Mouse (Mus musculus) left cerebral cortex, postnatal 10 days (tissue): ENCODE data around the gene Arf1. TPM values are rescaled to one million over a fixed set of nuclear protein-coding genes. Genes with fewer than 3 reads are reported as not detected.
A peak's percentile ranks its signal among the peaks of the same experiment; 100 is the strongest.

Experiments
- DNase-seq, 2 experiments: peaks; one replicate each; pipeline ENCODE4 v3.0.0; 2021 to 2022; ENCODE audit warnings: low spot score in 2 of 2, mixed read lengths in 1 of 2; ENCODE audit errors: extremely low spot score in 1 of 2
- intact Hi-C: fragments of 180-260 bp; cut with DNase I; formaldehyde crosslinking; loops from one replicate; pipeline ENCODE4 v1.15.1; 2025
- total RNA-seq, 2 experiments: library from RNA; stranded (reverse); gene quantifications; 2 replicates each; pipeline ENCODE4 v1.2.3; 2021

Arf1 gene
- total RNA-seq, 2 experiments from 2014 or later = 433 to 443 TPM

- intact Hi-C loops = no loop called here
- peak; percentile 91 to 97 for DNase-seq
Observed at GRCm38 (mm10) chr11:59202081-59202995, 25.7 kb downstream of the Arf1 start, which contains the start of gene Mrpl55. Mrpl55 (plus strand) TSS chr11:59202486.

- no peak for DNase-seq
- intact Hi-C loops = no loop called here
Observed at GRCm38 (mm10) chr11:59201216-59202002, 26.7 kb downstream of the Arf1 start.

GRCm38 (mm10) chr11:59196230-59196629, 31.8 kb downstream of the Arf1 start:
- intact Hi-C loops = no loop called here
- no peak for DNase-seq

GRCm38 (mm10) chr11:59192059-59192386, 36.0 kb downstream of the Arf1 start, which contains the start of gene Guk1:
Guk1 (minus strand) TSS chr11:59192212.
- DNase-seq = no peak
- intact Hi-C loops = no loop called here

GRCm38 (mm10) chr11:59191231-59192058, 36.6 kb downstream of the Arf1 start:
- intact Hi-C loops = no loop called here
- peak; percentile 91 to 95 for DNase-seq

- intact Hi-C loops = loop anchor here (10.0 kb wide), 1 partner anchor 213 kb away; the partner anchor contains the start of gene Trim11
Observed at GRCm38 (mm10) chr11:59187706-59188105, 40.4 kb downstream of the Arf1 start.

GRCm38 (mm10) chr11:59185490-59185889, 42.6 kb downstream of the Arf1 start:
- DNase-seq = no peak
- intact Hi-C loops = loop anchor here (10.0 kb wide), 1 partner anchor 211 kb away; the partner anchor contains the start of gene Trim11

More at GRCm38 (mm10) chr11:59187706-59188105, 40.4 kb downstream of the Arf1 start:
- no peak for DNase-seq

- peak in 1 of 2 experiments; percentile 61 for DNase-seq
- intact Hi-C loops = loop anchor here (10.0 kb wide), 1 partner anchor 209 kb away; the partner anchor contains the start of gene Trim11
Observed at GRCm38 (mm10) chr11:59183821-59184220, 44.2 kb downstream of the Arf1 start.

GRCm38 (mm10) chr11:59182864-59183331, 45.2 kb downstream of the Arf1 start, which contains the start of gene Gjc2:
Gjc2 (minus strand) TSS chr11:59183213.
- intact Hi-C loops = loop anchor here (10.0 kb wide), 1 partner anchor 208 kb away; the partner anchor contains the start of gene Trim11
- DNase-seq = peak in 1 of 2 experiments; percentile 61

GRCm38 (mm10) chr11:59176921-59177320, 51.1 kb downstream of the Arf1 start:
- intact Hi-C loops = no loop called here
- peak in 1 of 2 experiments; percentile 26 for DNase-seq

- peak in 1 of 2 experiments; percentile 25 for DNase-seq
- intact Hi-C loops = no loop called here
Observed at GRCm38 (mm10) chr11:59176475-59176874, 51.6 kb downstream of the Arf1 start.

- intact Hi-C loops = no loop called here
- DNase-seq = no peak
Observed at GRCm38 (mm10) chr11:59174189-59174838, 53.8 kb downstream of the Arf1 start.

- intact Hi-C loops = no loop called here
- DNase-seq = no peak
Observed at GRCm38 (mm10) chr11:59170549-59170948, 57.5 kb downstream of the Arf1 start.

GRCm38 (mm10) chr11:59169807-59170206, 58.3 kb downstream of the Arf1 start:
- no peak for DNase-seq
- intact Hi-C loops = no loop called here

- intact Hi-C loops = no loop called here
- DNase-seq = peak in 1 of 2 experiments; percentile 13
Observed at GRCm38 (mm10) chr11:59165616-59166241, 62.3 kb downstream of the Arf1 start.

GRCm38 (mm10) chr11:59164384-59164783, 63.7 kb downstream of the Arf1 start:
- peak in 1 of 2 experiments; percentile 21 for DNase-seq
- intact Hi-C loops = no loop called here
